Mouse (Mus musculus): ENCODE measurements around the gene Map2k4. TPM values are rescaled to one million over a fixed set of nuclear protein-coding genes. Genes with fewer than 3 reads are reported as not detected.

The Map2k4 gene
- polyA plus RNA-seq, 1 experiment = 20.3 TPM

DNA sequence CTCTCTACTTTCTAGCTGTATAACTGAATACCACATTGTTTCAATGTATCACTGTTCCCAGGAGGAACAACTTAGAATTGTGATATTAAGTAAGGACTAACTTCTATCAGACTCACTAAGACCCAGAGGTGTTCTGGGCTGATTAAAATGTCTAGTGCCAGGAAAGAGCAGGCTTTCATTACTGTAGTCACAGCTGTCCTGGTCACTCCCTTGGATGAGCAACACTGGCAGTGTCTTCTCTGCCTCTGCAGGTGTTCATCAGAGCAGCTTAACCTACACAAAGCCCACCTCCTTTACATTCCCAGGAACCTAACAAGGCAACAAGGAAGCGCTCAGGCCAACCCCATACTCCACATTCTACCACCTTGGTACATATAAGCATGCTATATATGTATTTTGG lies 8.5 kb downstream of the Map2k4 start:
- H3K36me3 ChIP-seq (ENCODE audit: control insufficient read depth, insufficient read depth) = peaks cover 23% of the 10 kb centered on the region
- no peaks in the 10 kb centered on the region for H3K27me3 ChIP-seq (ENCODE audit: control insufficient read depth, insufficient read depth, insufficient read length)
- no peak for TF ChIP-seq MYOD1 (IDR thresholded peaks at IDR 0.05; ENCODE audit: control insufficient read depth, insufficient read length, low read depth)
- TF ChIP-seq CEBPB (IDR thresholded peaks at IDR 0.05; ENCODE audit: low read depth) = no peak
- TF ChIP-seq FOSL1 (IDR thresholded peaks at IDR 0.05; ENCODE audit: insufficient read depth, low read length, poor library complexity, severe bottlenecking) = no peak
- TF ChIP-seq MAX (IDR thresholded peaks at IDR 0.05) = no peak
- no peak overlapping the region for H3ac ChIP-seq (ENCODE audit: control insufficient read depth, insufficient read length, low read depth)
- peaks cover 98% of the 10 kb centered on the region for H3K79me2 ChIP-seq (ENCODE audit: control insufficient read depth, insufficient read depth)
- peaks cover 70% of the 10 kb centered on the region for H3K79me3 ChIP-seq (ENCODE audit: low read depth)
- no peak overlapping the region for H3K4me3 ChIP-seq (ENCODE audit: insufficient read depth, poor library complexity, severe bottlenecking)

DNA sequence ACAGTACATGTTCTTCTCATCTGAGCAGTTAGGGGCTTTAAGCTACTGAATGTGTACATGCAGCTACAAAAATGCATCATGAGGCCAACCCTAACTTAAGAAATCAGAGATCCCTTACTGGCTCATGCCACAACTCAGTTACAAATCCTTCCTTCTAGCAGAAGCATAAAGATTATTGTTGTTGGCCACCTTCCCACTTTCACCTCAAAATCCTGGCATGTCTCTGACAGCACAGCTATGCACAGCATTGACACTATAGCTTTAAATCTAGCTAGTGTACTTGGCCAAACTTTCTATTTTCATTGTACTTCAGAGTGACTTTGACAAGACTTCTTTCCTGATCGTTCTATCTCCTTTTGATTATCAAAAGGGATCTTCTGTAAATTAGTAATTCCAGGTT lies 9.0 kb downstream of the Map2k4 start:
- no peaks in the 10 kb centered on the region for H3K27me3 ChIP-seq (ENCODE audit: control insufficient read depth, insufficient read depth, insufficient read length)
- H3K79me3 ChIP-seq (ENCODE audit: low read depth) = peaks cover 70% of the 10 kb centered on the region
- H3K4me3 ChIP-seq (ENCODE audit: insufficient read depth, poor library complexity, severe bottlenecking) = no peak overlapping the region
- TF ChIP-seq MAX (IDR thresholded peaks at IDR 0.05) (no peak), MYOD1 (IDR thresholded peaks at IDR 0.05; ENCODE audit: control insufficient read depth, insufficient read length, low read depth) (no peak), FOSL1 (IDR thresholded peaks at IDR 0.05; ENCODE audit: insufficient read depth, low read length, poor library complexity, severe bottlenecking) (no peak), USF1 (IDR thresholded peaks at IDR 0.05; ENCODE audit: low read depth) (no peak), CTCF (IDR thresholded peaks at IDR 0.05; ENCODE audit: control insufficient read depth, insufficient read depth, insufficient read length) (no peak), CEBPB (IDR thresholded peaks at IDR 0.05; ENCODE audit: low read depth) (no peak), MYOG (IDR thresholded peaks at IDR 0.05; ENCODE audit: control insufficient read depth, extremely low read depth, insufficient read length) (no peak)
- H3ac ChIP-seq (ENCODE audit: control insufficient read depth, insufficient read length, low read depth) = no peak overlapping the region
- peaks cover 99% of the 10 kb centered on the region for H3K79me2 ChIP-seq (ENCODE audit: control insufficient read depth, insufficient read depth)
- H3K36me3 ChIP-seq (ENCODE audit: control insufficient read depth, insufficient read depth) = peaks cover 23% of the 10 kb centered on the region

DNA sequence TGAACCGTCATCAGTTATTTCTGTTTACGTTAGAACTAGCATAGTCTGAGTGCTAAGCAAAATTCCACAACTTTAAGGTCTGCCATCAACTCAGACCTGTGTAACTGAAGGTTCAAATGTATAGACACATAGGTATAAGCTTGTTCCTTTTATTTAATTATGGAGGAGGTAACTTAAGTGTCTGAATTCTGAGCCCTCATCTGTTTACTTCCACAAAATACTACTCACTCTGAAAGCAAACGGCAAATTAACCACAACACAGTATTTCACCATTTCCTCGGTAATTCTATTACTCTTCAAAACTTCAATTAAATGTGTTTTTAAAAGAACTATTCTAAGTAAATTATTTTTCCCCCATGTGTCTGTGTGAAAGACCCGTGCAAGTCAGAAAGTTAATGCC lies 10.3 kb downstream of the Map2k4 start:
- Histone ChIP-seq H3K27me3 (ENCODE audit: control insufficient read depth, insufficient read depth, insufficient read length) (no peaks in the 10 kb centered on the region), H3K79me2 (ENCODE audit: control insufficient read depth, insufficient read depth) (peaks cover 99% of the 10 kb centered on the region), H3K79me3 (ENCODE audit: low read depth) (peaks cover 69% of the 10 kb centered on the region), H3K4me3 (ENCODE audit: insufficient read depth, poor library complexity, severe bottlenecking) (no peak overlapping the region), H3ac (ENCODE audit: control insufficient read depth, insufficient read length, low read depth) (no peak overlapping the region), H3K36me3 (ENCODE audit: control insufficient read depth, insufficient read depth) (peaks cover 23% of the 10 kb centered on the region)
- TF ChIP-seq CEBPB (IDR thresholded peaks at IDR 0.05; ENCODE audit: low read depth) (no peak), FOSL1 (IDR thresholded peaks at IDR 0.05; ENCODE audit: insufficient read depth, low read length, poor library complexity, severe bottlenecking) (no peak), MYOD1 (IDR thresholded peaks at IDR 0.05; ENCODE audit: control insufficient read depth, insufficient read length, low read depth) (no peak), MAX (IDR thresholded peaks at IDR 0.05) (no peak), CTCF (IDR thresholded peaks at IDR 0.05; ENCODE audit: control insufficient read depth, insufficient read depth, insufficient read length) (no peak), USF1 (IDR thresholded peaks at IDR 0.05; ENCODE audit: low read depth) (no peak), MYOG (IDR thresholded peaks at IDR 0.05; ENCODE audit: control insufficient read depth, extremely low read depth, insufficient read length) (no peak)

DNA sequence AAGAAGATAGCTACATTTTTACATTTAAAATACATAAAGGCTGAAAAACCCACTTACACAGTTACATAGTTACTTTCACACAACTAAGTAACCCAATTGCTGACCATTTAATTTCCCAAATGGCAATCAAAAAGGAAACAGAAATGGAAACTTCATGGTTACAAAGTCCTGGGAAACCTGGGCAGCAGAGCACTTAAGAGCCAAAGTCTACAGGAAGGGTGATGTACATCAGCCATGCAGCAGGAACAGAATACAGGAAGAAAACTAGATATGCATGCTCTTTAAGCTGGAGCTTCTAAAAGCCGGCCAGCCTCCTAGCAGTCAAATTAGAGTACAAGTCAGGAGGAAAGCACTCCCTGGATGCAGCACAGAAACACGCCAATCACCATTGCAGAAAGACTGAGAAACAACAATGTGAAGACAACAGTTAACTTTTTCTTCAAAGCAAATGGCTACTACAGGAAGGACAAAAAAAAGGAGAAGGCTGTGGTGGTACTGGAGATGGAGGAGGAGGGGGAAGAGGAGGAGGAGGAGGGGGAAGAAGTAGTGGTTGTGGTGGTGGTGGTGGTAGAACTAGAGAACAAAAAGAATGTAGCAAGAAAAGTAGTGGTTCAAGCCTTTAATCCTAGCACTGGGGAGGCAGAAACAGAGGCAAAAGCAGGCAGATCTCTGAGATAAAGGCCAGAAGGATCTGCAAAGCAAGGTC lies 11.0 kb downstream of the Map2k4 start:
- H3K36me3 ChIP-seq (ENCODE audit: control insufficient read depth, insufficient read depth) = peaks cover 23% of the 10 kb centered on the region
- peaks cover 99% of the 10 kb centered on the region for H3K79me2 ChIP-seq (ENCODE audit: control insufficient read depth, insufficient read depth)
- H3ac ChIP-seq (ENCODE audit: control insufficient read depth, insufficient read length, low read depth) = no peak overlapping the region
- no peak overlapping the region for H3K4me3 ChIP-seq (ENCODE audit: insufficient read depth, poor library complexity, severe bottlenecking)
- H3K79me3 ChIP-seq (ENCODE audit: low read depth) = peaks cover 69% of the 10 kb centered on the region
- no peaks in the 10 kb centered on the region for H3K27me3 ChIP-seq (ENCODE audit: control insufficient read depth, insufficient read depth, insufficient read length)
- no peak for TF ChIP-seq MAX (IDR thresholded peaks at IDR 0.05)
- no peak for TF ChIP-seq MYOD1 (IDR thresholded peaks at IDR 0.05; ENCODE audit: control insufficient read depth, insufficient read length, low read depth)
- no peak for TF ChIP-seq CEBPB (IDR thresholded peaks at IDR 0.05; ENCODE audit: low read depth)
- TF ChIP-seq FOSL1 (IDR thresholded peaks at IDR 0.05; ENCODE audit: insufficient read depth, low read length, poor library complexity, severe bottlenecking) = no peak
- no peak for TF ChIP-seq MYOG (IDR thresholded peaks at IDR 0.05; ENCODE audit: control insufficient read depth, extremely low read depth, insufficient read length)
- TF ChIP-seq CTCF (IDR thresholded peaks at IDR 0.05; ENCODE audit: control insufficient read depth, insufficient read depth, insufficient read length) = no peak
- TF ChIP-seq USF1 (IDR thresholded peaks at IDR 0.05; ENCODE audit: low read depth) = no peak

DNA sequence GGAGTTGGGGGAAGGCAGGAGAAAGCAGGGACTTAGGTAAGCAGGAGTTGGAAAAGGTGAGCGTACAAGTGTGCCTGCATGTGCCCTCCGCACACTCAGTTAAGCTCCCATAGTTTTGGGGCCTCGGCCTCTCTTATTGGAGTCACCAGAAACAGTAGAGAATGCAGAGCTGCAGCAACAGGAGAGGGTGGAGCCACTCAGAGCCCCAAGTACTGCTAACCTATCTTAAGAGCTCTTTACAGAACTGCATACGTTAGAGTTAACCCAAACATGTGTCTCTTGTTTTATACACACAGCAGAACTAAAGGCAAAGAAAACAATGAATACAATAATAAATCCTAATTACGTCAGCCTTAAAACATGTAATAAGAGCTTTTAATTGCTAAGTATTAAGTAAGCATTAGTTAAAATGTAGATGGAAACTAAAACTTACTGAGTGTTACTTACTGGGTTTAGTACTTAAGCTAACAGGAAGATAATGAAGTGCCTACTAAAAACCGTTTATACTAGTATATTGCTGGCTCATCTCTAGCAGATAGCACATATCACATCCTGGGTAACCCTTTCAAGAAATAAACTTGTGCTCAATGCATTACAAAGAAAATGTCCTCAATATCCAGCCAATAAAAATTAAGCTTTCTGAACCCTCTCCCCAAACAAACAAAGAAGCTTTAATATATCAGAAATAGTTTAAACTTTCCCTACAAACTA lies 14.0 kb downstream of the Map2k4 start:
- Histone ChIP-seq H3K36me3 (ENCODE audit: control insufficient read depth, insufficient read depth) (peaks cover 6% of the 10 kb centered on the region), H3K79me3 (ENCODE audit: low read depth) (peaks cover 73% of the 10 kb centered on the region), H3K79me2 (ENCODE audit: control insufficient read depth, insufficient read depth) (peaks cover 98% of the 10 kb centered on the region), H3ac (ENCODE audit: control insufficient read depth, insufficient read length, low read depth) (no peak overlapping the region), H3K27me3 (ENCODE audit: control insufficient read depth, insufficient read depth, insufficient read length) (no peaks in the 10 kb centered on the region), H3K4me3 (ENCODE audit: insufficient read depth, poor library complexity, severe bottlenecking) (no peak overlapping the region)
- TF ChIP-seq MAX (IDR thresholded peaks at IDR 0.05) (no peak), CTCF (IDR thresholded peaks at IDR 0.05; ENCODE audit: control insufficient read depth, insufficient read depth, insufficient read length) (no peak), USF1 (IDR thresholded peaks at IDR 0.05; ENCODE audit: low read depth) (no peak), MYOG (IDR thresholded peaks at IDR 0.05; ENCODE audit: control insufficient read depth, extremely low read depth, insufficient read length) (no peak), CEBPB (IDR thresholded peaks at IDR 0.05; ENCODE audit: low read depth) (no peak), MYOD1 (IDR thresholded peaks at IDR 0.05; ENCODE audit: control insufficient read depth, insufficient read length, low read depth) (no peak), FOSL1 (IDR thresholded peaks at IDR 0.05; ENCODE audit: insufficient read depth, low read length, poor library complexity, severe bottlenecking) (no peak)

Data from C2C12 (cell line).